Mouse (Mus musculus): ENCODE measurements around the gene Itgb6. TPM values are rescaled to one million over a fixed set of nuclear protein-coding genes. Genes with fewer than 3 reads are reported as not detected.

Itgb6 gene
- polyA plus RNA-seq, 1 experiment from 2014 or later = 0.05 TPM

DNA sequence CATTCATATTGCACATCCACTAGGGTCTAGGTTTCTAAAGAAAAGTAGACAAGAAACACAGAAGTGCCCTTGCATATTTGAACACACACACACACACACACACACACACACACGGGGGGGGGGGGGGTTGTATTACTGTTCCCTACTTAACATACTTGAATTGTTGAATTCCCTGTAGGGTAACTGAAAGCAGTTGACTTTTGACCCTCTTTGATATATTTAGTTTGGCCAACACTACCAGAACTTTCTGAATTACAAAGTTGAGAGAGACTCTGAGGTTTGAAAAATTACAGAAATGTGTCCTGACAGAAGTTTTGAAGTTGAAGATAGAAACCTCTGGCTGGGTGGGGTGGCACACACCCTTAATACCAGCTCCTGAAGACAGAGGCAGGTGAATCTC lies 32.2 kb downstream of the Itgb6 start:
- Histone ChIP-seq H3K36me3 (no peaks in the 10 kb centered on the region), H3K4me3 (no peak overlapping the region), H3K4me1 (peaks cover 22% of the 10 kb centered on the region), H3K27ac (no peak overlapping the region), H3K27me3 (ENCODE audit: low read depth, poor library complexity, severe bottlenecking) (no peaks in the 10 kb centered on the region), H3K9me3 (replicated peaks) (no peaks in the 10 kb centered on the region)
- no peak for DNase-seq (ENCODE audit: low spot score)
- WGBS = 65% methylated on average over 1 of the region's 1 CpGs

DNA sequence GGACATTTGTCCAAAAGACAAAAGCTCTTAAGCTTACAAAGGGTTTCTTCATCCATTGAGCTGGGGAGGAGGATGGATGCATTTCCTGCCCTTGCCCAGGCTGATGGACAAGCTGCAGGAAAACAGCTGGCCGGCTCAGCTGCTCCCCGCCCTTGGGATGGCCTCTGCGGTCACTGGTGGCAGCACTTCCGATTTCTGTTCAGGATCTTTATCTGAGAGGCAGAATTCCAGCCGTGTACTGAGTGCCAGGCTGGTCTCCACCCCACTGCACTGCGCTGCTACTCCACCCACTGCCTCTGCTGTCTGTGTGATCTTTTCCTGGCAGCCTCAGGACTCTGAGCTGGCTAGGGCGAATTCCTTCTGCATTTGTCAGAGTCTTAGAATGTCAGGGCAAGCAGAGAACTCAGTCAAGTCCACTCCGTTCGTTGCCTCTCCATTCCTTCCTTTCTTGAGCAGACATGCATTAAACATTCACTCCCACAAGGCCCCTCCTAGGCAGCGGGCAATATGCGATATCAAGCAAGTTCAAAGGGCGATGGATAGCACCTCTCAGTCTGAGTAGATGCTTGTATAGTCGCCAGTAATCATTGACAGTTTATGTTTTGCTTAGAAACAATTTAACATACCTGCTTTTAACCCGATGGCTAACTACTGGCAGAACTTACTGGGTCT lies 33.4 kb downstream of the Itgb6 start:
- no peak for DNase-seq (ENCODE audit: low spot score)
- WGBS = 53% methylated on average over 14 of the region's 14 CpGs
- H3K27ac ChIP-seq = no peak overlapping the region
- no peaks in the 10 kb centered on the region for H3K27me3 ChIP-seq (ENCODE audit: low read depth, poor library complexity, severe bottlenecking)
- H3K4me1 ChIP-seq = peaks cover 20% of the 10 kb centered on the region
- H3K4me3 ChIP-seq = no peak overlapping the region
- H3K9me3 ChIP-seq (replicated peaks) = no peaks in the 10 kb centered on the region
- H3K36me3 ChIP-seq = no peaks in the 10 kb centered on the region

DNA sequence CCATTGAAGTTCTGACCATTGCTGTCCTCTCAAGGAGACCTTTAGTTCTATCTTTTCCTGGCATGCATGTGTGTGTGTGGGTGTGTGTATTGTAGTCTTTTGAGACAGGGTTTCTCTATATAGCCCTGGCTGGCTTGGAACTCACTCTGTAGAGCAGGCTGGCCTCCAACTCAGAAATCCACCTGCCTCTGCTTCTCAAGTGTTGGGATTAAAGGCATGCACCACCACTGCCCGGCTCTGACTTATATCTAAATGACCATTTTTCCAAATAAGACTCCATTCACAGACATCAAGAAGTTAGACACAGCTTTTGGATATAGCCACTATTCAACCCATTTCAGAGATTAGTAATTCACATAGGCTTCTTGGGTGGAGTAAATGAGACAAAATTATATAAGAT lies 34.3 kb downstream of the Itgb6 start:
- no peaks in the 10 kb centered on the region for H3K27me3 ChIP-seq (ENCODE audit: low read depth, poor library complexity, severe bottlenecking)
- H3K9me3 ChIP-seq (replicated peaks) = no peaks in the 10 kb centered on the region
- H3K27ac ChIP-seq = no peak overlapping the region
- H3K36me3 ChIP-seq = no peaks in the 10 kb centered on the region
- peaks cover 13% of the 10 kb centered on the region for H3K4me1 ChIP-seq
- no peak overlapping the region for H3K4me3 ChIP-seq
- DNase-seq (ENCODE audit: low spot score) = no peak
- WGBS = 88% methylated on average over 1 of the region's 1 CpGs

DNA sequence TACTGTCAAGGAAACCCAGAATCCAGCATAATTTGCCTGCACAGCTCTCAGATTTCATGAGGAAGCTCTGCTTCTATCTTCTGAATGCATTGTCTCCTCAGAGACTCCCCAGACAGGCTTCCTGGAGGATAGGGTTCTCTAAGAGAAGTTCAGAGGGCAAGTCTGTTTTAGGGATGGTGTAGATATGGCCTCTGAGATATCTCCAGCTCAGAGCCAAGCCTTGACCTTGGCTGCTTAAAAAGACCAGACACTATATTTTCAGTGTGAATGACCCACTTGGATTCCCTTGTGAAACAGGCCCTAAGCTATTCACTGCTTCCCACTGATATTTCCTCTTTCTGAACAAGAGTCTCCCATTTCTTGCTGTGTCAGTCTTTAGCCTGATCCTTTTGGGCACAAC lies 36.5 kb downstream of the Itgb6 start:
- H3K4me1 ChIP-seq = peaks cover 7% of the 10 kb centered on the region
- H3K9me3 ChIP-seq (replicated peaks) = no peaks in the 10 kb centered on the region
- no peaks in the 10 kb centered on the region for H3K36me3 ChIP-seq
- no peak overlapping the region for H3K27ac ChIP-seq
- DNase-seq (ENCODE audit: low spot score) = no peak
- H3K4me3 ChIP-seq = no peak overlapping the region
- H3K27me3 ChIP-seq (ENCODE audit: low read depth, poor library complexity, severe bottlenecking) = no peaks in the 10 kb centered on the region

DNA sequence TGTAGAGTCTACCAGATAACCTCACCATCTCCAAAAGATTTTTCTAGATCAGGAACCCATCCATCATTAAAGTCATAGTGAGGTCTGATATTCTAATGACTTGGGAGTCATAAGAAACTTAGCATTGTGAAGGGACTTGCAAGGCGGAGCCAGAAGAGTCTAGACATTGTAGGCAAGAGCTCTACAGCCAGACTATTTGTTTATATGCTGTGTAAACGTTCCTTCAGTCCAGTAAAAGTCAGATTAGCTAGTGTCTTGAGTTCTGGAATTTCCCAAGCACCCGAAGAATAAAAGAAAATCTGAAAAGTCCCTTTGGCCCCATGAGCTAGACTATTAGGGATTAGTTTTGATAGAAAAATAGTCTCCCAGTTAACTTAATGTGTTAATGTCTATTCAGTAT lies 38.3 kb downstream of the Itgb6 start:
- H3K4me3 ChIP-seq = no peak overlapping the region
- 77% methylated on average over 3 of the region's 3 CpGs for WGBS
- H3K9me3 ChIP-seq (replicated peaks) = no peaks in the 10 kb centered on the region
- DNase-seq (ENCODE audit: low spot score) = no peak
- no peaks in the 10 kb centered on the region for H3K36me3 ChIP-seq
- H3K27me3 ChIP-seq (ENCODE audit: low read depth, poor library complexity, severe bottlenecking) = no peaks in the 10 kb centered on the region
- no peak overlapping the region for H3K27ac ChIP-seq
- H3K4me1 ChIP-seq = peaks cover 5% of the 10 kb centered on the region

DNA sequence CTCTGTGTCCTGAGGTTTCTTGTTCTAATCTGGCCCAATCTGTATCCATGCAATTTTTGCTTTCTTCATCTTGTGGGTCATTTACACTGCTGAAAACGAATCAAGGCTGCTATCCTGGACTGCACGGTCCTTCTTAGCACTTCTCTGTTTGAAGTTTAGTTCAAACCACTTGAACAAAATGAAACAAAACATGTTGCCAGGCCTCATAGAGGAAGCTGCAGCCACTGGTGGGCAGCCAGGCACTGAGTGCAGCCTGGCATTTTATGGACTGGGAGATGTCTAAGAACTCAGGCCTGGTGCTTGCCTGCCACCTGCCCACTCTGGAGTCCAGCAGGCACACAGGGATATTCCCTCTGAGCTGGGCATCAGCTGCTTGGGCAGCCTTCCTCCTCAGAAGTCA lies 39.9 kb downstream of the Itgb6 start:
- H3K27me3 ChIP-seq (ENCODE audit: low read depth, poor library complexity, severe bottlenecking) = no peaks in the 10 kb centered on the region
- no peak for DNase-seq (ENCODE audit: low spot score)
- 88% methylated on average over 2 of the region's 2 CpGs for WGBS
- H3K9me3 ChIP-seq (replicated peaks) = no peaks in the 10 kb centered on the region
- no peaks in the 10 kb centered on the region for H3K4me1 ChIP-seq
- no peak overlapping the region for H3K27ac ChIP-seq
- no peaks in the 10 kb centered on the region for H3K36me3 ChIP-seq
- H3K4me3 ChIP-seq = no peak overlapping the region

DNA sequence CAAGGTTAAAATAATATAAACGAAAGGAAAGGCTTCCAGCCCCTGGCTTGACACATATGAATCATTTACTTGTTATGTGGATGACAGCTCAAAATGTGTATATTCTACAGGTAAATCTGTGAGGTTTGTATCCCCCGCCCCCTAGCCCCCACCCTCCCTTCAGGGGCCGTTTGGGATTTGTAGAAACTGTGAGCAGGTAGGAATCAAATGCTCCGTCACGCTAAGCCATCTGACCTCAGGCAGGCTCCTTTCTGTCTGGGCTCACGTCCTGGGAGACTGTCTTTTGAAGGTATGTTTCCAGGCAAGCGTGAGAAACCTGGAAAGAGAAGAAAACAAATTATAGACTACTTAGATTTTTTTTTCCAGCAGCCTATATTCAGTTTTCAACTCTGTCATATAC lies 48.0 kb downstream of the Itgb6 start:
- Histone ChIP-seq H3K9me3 (replicated peaks) (no peaks in the 10 kb centered on the region), H3K27me3 (ENCODE audit: low read depth, poor library complexity, severe bottlenecking) (no peaks in the 10 kb centered on the region), H3K27ac (no peak overlapping the region), H3K4me1 (no peaks in the 10 kb centered on the region), H3K4me3 (no peak overlapping the region), H3K36me3 (no peaks in the 10 kb centered on the region)
- WGBS = 74% methylated on average over 7 of the region's 7 CpGs
- DNase-seq (ENCODE audit: low spot score) = no peak

DNA sequence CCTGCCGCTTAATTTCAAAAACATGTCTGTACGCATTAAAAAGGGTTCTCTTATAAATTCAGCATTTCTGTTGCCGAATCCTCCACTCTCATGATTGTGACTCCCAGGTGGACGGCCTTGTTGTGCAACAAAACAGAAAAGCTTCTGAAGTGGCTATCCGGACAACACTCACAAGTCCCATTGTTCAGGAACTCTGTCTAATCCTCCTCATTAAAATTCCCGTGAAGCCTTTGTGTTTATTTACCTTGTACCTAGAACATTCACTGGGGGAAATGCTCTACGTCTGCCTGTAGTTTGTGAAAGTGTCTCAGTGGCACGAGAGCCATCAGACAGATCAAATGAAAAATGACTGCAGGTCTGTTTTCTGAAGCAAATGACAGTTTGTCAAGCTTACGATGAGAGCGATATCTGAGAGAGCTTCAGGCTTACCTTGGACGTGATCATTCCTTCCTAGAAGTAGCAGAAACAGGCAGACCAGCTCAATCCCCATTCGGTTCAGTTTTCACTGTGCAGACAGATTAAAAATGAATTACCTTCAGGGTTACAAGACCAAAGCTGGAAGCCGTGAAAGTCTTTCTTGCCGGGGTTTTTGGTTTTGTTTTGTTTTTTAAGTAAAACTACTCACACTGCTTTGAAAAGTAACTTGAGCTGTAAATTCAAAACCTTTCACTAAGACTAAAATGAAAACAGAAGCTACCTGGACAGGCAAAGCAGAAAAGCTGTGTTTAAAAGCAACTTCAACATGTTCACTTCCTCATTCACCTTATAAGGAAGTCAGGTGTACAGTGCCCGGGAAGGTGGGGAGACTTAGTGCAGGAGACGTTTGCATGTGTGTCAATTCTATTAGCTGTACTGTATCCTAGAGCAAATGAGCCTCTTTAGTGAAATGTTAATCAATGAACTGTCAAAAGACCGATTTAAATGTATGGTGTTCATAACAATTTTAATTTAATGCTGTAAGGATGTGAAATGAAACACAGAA lies 49.2 kb downstream of the Itgb6 start:
- no peaks in the 10 kb centered on the region for H3K36me3 ChIP-seq
- WGBS = 63% methylated on average over 17 of the region's 17 CpGs
- no peaks in the 10 kb centered on the region for H3K4me1 ChIP-seq
- no peak for DNase-seq (ENCODE audit: low spot score)
- no peak overlapping the region for H3K27ac ChIP-seq
- H3K27me3 ChIP-seq (ENCODE audit: low read depth, poor library complexity, severe bottlenecking) = no peaks in the 10 kb centered on the region
- no peak overlapping the region for H3K4me3 ChIP-seq
- no peaks in the 10 kb centered on the region for H3K9me3 ChIP-seq (replicated peaks)

DNA sequence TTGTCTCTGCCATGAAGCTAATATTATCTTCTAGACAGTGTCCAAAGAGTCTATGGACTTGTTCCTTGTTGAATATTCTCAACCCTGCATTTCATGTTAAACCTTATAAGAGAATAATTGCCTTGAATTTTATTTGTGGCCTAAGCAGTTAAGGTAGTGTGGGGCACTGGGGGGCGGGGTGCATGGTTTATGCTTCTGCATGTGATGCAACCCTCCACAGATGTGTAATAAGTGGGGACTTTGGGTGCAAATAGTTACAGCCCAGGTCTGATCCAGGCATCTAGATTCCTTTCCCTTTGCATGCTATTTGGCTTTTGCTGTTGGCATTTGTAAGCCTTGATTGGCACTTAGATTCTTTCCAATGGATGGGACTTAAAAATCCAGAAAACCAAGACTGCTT lies 51.2 kb downstream of the Itgb6 start:
- WGBS = 91% methylated on average over 1 of the region's 1 CpGs
- no peaks in the 10 kb centered on the region for H3K36me3 ChIP-seq
- no peaks in the 10 kb centered on the region for H3K9me3 ChIP-seq (replicated peaks)
- H3K27me3 ChIP-seq (ENCODE audit: low read depth, poor library complexity, severe bottlenecking) = no peaks in the 10 kb centered on the region
- no peak overlapping the region for H3K4me3 ChIP-seq
- no peak for DNase-seq (ENCODE audit: low spot score)
- no peaks in the 10 kb centered on the region for H3K4me1 ChIP-seq
- H3K27ac ChIP-seq = no peak overlapping the region

DNA sequence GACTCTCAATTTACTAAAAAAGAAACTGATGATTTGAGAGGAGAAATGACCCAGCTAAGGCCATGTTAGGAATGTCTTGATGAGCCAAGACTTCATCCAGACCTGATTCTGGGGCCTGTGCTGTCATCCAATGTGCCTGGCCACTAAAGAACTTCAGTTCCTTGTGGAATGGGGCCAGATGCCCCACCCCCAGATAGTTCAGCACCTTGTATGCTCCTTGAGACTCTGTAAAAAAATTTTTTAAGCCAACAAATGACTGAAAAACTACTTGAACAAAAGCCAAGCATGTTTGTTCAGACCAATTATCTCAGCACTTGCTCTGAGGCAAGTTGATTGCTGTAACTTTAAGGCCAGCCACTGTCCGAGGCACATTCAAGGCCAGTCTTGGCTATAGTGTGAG lies 59.4 kb downstream of the Itgb6 start:
- 90% methylated on average over 1 of the region's 1 CpGs for WGBS
- no peak for DNase-seq (ENCODE audit: low spot score)
- no peaks in the 10 kb centered on the region for H3K27me3 ChIP-seq (ENCODE audit: low read depth, poor library complexity, severe bottlenecking)

DNA sequence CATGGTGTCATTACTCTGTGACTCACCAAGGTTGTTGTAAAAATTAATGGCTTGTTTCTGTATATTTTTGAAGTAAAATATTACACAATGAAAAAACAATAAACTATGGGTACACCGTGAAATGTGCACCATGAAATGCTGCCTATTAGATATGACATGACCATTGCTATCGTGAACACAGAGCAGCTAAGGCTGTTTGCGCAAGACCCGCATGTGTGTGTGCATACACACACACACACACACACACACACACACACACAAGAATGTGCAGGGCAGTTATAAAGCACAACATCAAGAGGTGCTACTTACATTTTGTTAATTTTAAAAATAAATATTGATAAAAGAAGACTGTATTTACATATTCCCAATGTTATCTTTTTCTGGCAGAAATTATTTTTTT lies 62.5 kb downstream of the Itgb6 start:
- Histone ChIP-seq H3K27ac (no peak overlapping the region), H3K27me3 (ENCODE audit: low read depth, poor library complexity, severe bottlenecking) (no peaks in the 10 kb centered on the region), H3K4me3 (no peak overlapping the region), H3K9me3 (replicated peaks) (no peaks in the 10 kb centered on the region), H3K36me3 (no peaks in the 10 kb centered on the region), H3K4me1 (no peaks in the 10 kb centered on the region)
- no peak for DNase-seq (ENCODE audit: low spot score)
- WGBS = 89% methylated on average over 4 of the region's 4 CpGs

More for the DNA sequence above, 59.4 kb downstream of the Itgb6 start:
- H3K4me1 ChIP-seq = no peaks in the 10 kb centered on the region
- no peak overlapping the region for H3K27ac ChIP-seq
- H3K36me3 ChIP-seq = no peaks in the 10 kb centered on the region
- no peaks in the 10 kb centered on the region for H3K9me3 ChIP-seq (replicated peaks)
- no peak overlapping the region for H3K4me3 ChIP-seq

DNA sequence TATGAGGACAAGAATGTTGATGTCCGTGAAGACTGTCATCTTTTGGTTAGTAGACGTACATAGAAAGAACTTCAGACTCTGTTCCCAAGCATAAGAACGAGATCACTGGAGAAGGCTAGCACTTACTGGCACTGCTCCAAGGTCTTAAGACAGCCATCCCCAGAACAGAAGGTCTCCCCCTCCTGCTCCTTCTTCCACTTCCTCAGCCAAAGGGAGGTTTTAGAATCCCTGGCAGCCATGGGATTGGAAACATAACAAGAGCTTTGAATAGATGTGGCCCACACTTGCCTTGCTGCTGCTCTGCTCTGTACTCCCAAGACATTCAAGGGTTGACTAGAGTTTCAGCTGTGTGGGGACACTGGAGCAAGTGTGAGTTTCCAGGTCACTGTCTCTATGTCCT lies 63.5 kb downstream of the Itgb6 start:
- WGBS = 85% methylated on average over 3 of the region's 3 CpGs
- no peaks in the 10 kb centered on the region for H3K9me3 ChIP-seq (replicated peaks)

DNA sequence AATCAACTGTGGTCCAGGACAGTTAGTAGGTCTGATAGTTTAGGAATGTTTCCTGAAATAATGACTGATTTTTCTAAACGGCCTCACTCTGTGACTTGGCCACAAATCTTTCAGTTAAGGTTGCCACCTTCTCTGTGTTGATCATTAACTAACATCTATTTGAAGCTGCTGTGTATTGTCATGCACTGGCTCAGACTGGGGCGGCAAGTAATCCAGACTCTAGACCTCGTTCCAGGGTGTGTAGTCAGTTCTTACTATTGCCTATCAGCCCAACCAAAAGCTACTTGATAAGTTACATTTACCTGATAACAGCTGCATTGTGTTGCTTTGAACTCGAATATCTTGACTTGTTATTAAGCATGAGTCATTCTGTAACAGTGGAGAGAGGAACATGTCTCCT lies 67.6 kb downstream of the Itgb6 start:
- DNase-seq (ENCODE audit: low spot score) = no peak
- Histone ChIP-seq H3K9me3 (replicated peaks) (no peaks in the 10 kb centered on the region), H3K27me3 (ENCODE audit: low read depth, poor library complexity, severe bottlenecking) (no peaks in the 10 kb centered on the region), H3K36me3 (no peaks in the 10 kb centered on the region), H3K4me3 (no peak overlapping the region), H3K27ac (no peak overlapping the region), H3K4me1 (no peaks in the 10 kb centered on the region)
- WGBS = 85% methylated on average over 4 of the region's 4 CpGs

More for the DNA sequence above, 63.5 kb downstream of the Itgb6 start:
- DNase-seq (ENCODE audit: low spot score) = no peak
- Histone ChIP-seq H3K4me3 (no peak overlapping the region), H3K27me3 (ENCODE audit: low read depth, poor library complexity, severe bottlenecking) (no peaks in the 10 kb centered on the region), H3K4me1 (no peaks in the 10 kb centered on the region), H3K36me3 (no peaks in the 10 kb centered on the region), H3K27ac (no peak overlapping the region)

All from limb, embryonic 10.5 days (tissue).